Mouse (Mus musculus): ENCODE data around the gene Eif1b.
"Not testable (repeated sequence)": the region's sequence is repeated elsewhere in the genome, so short reads cannot be mapped to it uniquely, and the experiment has no call there.

The Eif1b gene

GRCm38 (mm10) chr9:120521161-120521560, 29.1 kb downstream of the Eif1b start:
- no peak for DNase-seq (ENCODE audit: low spot score in 2 of 2)

- no peak for DNase-seq (ENCODE audit: low spot score in 2 of 2)
These were observed 35.2 kb downstream of the Eif1b start for GRCm38 (mm10) chr9:120527270-120527669.

- no peak for DNase-seq (ENCODE audit: low spot score in 2 of 2)
These were observed 35.9 kb downstream of the Eif1b start for GRCm38 (mm10) chr9:120527919-120528318.

GRCm38 (mm10) chr9:120528815-120529510, 36.9 kb downstream of the Eif1b start:
- DNase-seq (ENCODE audit: low spot score in 2 of 2): no peak

- no peak for DNase-seq (ENCODE audit: low spot score in 2 of 2)
These were observed 38.4 kb downstream of the Eif1b start for GRCm38 (mm10) chr9:120530471-120530870.

GRCm38 (mm10) chr9:120532062-120532461, 40.0 kb downstream of the Eif1b start:
- no peak for DNase-seq (ENCODE audit: low spot score in 2 of 2)

GRCm38 (mm10) chr9:120532691-120533090, 40.7 kb downstream of the Eif1b start:
- no peak for DNase-seq (ENCODE audit: low spot score in 2 of 2)

GRCm38 (mm10) chr9:120533446-120533950, 41.5 kb downstream of the Eif1b start:
- not testable (repeated sequence) for DNase-seq (ENCODE audit: low spot score in 2 of 2)

- peak; percentile 43 to 53 for DNase-seq (ENCODE audit: low spot score in 2 of 2)
These were observed 47.7 kb downstream of the Eif1b start, which contains the start of gene Entpd3 for GRCm38 (mm10) chr9:120539662-120540251. TSS of gene Entpd3 (plus strand) at chr9:120539818.

- DNase-seq (ENCODE audit: low spot score in 2 of 2): no peak
These were observed 49.4 kb downstream of the Eif1b start for GRCm38 (mm10) chr9:120541411-120541810.

- DNase-seq (ENCODE audit: low spot score in 2 of 2): no peak
These were observed 50.2 kb downstream of the Eif1b start for GRCm38 (mm10) chr9:120542241-120542640.
